ENCODE assay signal across 8 mouse cellular contexts in genomic region chr15:102398629-102399028, GRCm38 (mm10). TPM values are rescaled to one million over a fixed set of nuclear protein-coding genes. Genes with fewer than 3 reads are reported as not detected.
DNase-seq lines count a peak whose midpoint lies in the region; ATAC-seq and TF ChIP-seq lines count a peak whose summit lies in the region.

No protein-coding gene starts in this region.

- no peak for TF ChIP-seq RAD21 in CH12.LX (IDR thresholded peaks at IDR 0.05; ENCODE audit: low read depth, low read length)

- no peak for DNase-seq in heart, adult 2 months
- DNase-seq in heart, postnatal 14 days: no peak
- peak; percentile 48 for DNase-seq in CH12.LX (ENCODE audit: extremely low read depth)
- no peak for DNase-seq in embryonic facial prominence, embryonic 10.5 days (ENCODE audit: low spot score)
- DNase-seq in thymus, postnatal 25 days: no peak

- peak overlapping the region; percentile 87 for H3K4me2 ChIP-seq in CH12.LX (ENCODE audit: insufficient read depth, low read depth, poor library complexity, severe bottlenecking)
- peak overlapping the region; percentile 66 for H3K4me2 ChIP-seq in limb, embryonic 15.5 days
- no peak overlapping the region for H3K4me2 ChIP-seq in midbrain, embryonic 13.5 days (replicated peaks)
- no peak overlapping the region for H3K4me2 ChIP-seq in midbrain, embryonic 16.5 days (ENCODE audit: low read length)

- peak overlapping the region; percentile 99 for H3K27ac ChIP-seq in heart, adult 2 months
- no peak overlapping the region for H3K27ac ChIP-seq in CH12.LX (ENCODE audit: insufficient read depth, low read depth)
- H3K27ac ChIP-seq in embryonic facial prominence, embryonic 10.5 days (replicated peaks): peak overlapping the region; percentile 88; the same call in 1 of the 2 replicates
- peak overlapping the region; percentile 94 for H3K27ac ChIP-seq in limb, embryonic 15.5 days
- H3K27ac ChIP-seq in midbrain, embryonic 13.5 days: no peak overlapping the region
- H3K27ac ChIP-seq in midbrain, embryonic 16.5 days (ENCODE audit: low read length): no peak overlapping the region

- 43% methylated on average over 5 of the region's 5 CpGs for WGBS in heart, adult 2 months
- 18% methylated on average over 5 of the region's 5 CpGs for WGBS in embryonic facial prominence, embryonic 10.5 days
- 16% methylated on average over 5 of the region's 5 CpGs for WGBS in limb, embryonic 15.5 days
- WGBS in midbrain, embryonic 13.5 days: 12% methylated on average over 5 of the region's 5 CpGs
- 22% methylated on average over 5 of the region's 5 CpGs for WGBS in midbrain, embryonic 16.5 days

- no peak for TF ChIP-seq POLR2A in heart, adult 2 months (IDR thresholded peaks at IDR 0.05; ENCODE audit: insufficient read depth, low read depth, low read length)
- no peak for TF ChIP-seq POLR2A in CH12.LX (IDR thresholded peaks at IDR 0.05; ENCODE audit: low read depth, low read length)

- peaks cover 10% of the 10 kb centered on the region; the same call in 1 of the 2 replicates for H3K36me3 ChIP-seq in heart, adult 2 months (ENCODE audit: control insufficient read depth, insufficient read depth, low read length)
- H3K36me3 ChIP-seq in CH12.LX (replicated peaks in 1 of 2; ENCODE audit: control insufficient read depth in 1 of 2, insufficient read depth in 1 of 2, low read length in 1 of 2): no peaks in the 10 kb centered on the region
- H3K36me3 ChIP-seq in embryonic facial prominence, embryonic 10.5 days (replicated peaks): no peaks in the 10 kb centered on the region
- H3K36me3 ChIP-seq in limb, embryonic 15.5 days: no peaks in the 10 kb centered on the region
- H3K36me3 ChIP-seq in midbrain, embryonic 13.5 days: no peaks in the 10 kb centered on the region
- H3K36me3 ChIP-seq in midbrain, embryonic 16.5 days (ENCODE audit: control insufficient read depth, insufficient read depth, low read length): no peaks in the 10 kb centered on the region

- no peak overlapping the region for H3K9ac ChIP-seq in heart, adult 2 months (ENCODE audit: low read depth, low read length)
- H3K9ac ChIP-seq in CH12.LX (ENCODE audit: insufficient read depth, low read depth): peak overlapping the region; percentile 88; the same call in 1 of the 2 replicates
- no peak overlapping the region for H3K9ac ChIP-seq in limb, embryonic 15.5 days
- H3K9ac ChIP-seq in midbrain, embryonic 13.5 days (replicated peaks): no peak overlapping the region
- H3K9ac ChIP-seq in midbrain, embryonic 16.5 days (ENCODE audit: low read depth, low read length): no peak overlapping the region

- dilution Hi-C loops in CH12.LX (cut with MboI; ENCODE audit: extremely low pct_ligation_motif_present, extremely low pct_unique_long_range_greater_than_20kb, low sequenced_read_pairs): no loop called here

- H3K4me1 ChIP-seq in heart, adult 2 months (ENCODE audit: control insufficient read depth, insufficient read depth, low read length): peaks cover 13% of the 10 kb centered on the region
- peaks cover 5 to 29% of the 10 kb centered on the region in 2 experiments; a peak in 3 of 4 replicates for H3K4me1 ChIP-seq in CH12.LX (ENCODE audit: control insufficient read depth in 1 of 2, insufficient read depth in 2 of 2)
- H3K4me1 ChIP-seq in embryonic facial prominence, embryonic 10.5 days: peaks cover 60% of the 10 kb centered on the region
- peaks cover 30% of the 10 kb centered on the region for H3K4me1 ChIP-seq in limb, embryonic 15.5 days
- H3K4me1 ChIP-seq in midbrain, embryonic 13.5 days (replicated peaks): peaks cover 15% of the 10 kb centered on the region
- peaks cover 2% of the 10 kb centered on the region; the same call in 1 of the 2 replicates for H3K4me1 ChIP-seq in midbrain, embryonic 16.5 days (ENCODE audit: control insufficient read depth, insufficient read depth, low read length)

- in situ Hi-C loops in CH12.LX (cut with MboI; ENCODE audit: low pct_ligation_motif_present, low pct_unique_long_range_greater_than_20kb, low sequenced_read_pairs): no loop called here

- no peaks in the 10 kb centered on the region for H3K9me3 ChIP-seq in CH12.LX (replicated peaks; ENCODE audit: low read length)
- H3K9me3 ChIP-seq in embryonic facial prominence, embryonic 10.5 days: no peaks in the 10 kb centered on the region
- no peaks in the 10 kb centered on the region for H3K9me3 ChIP-seq in limb, embryonic 15.5 days
- H3K9me3 ChIP-seq in midbrain, embryonic 13.5 days: no peaks in the 10 kb centered on the region
- H3K9me3 ChIP-seq in midbrain, embryonic 16.5 days (replicated peaks; ENCODE audit: control insufficient read depth, low read length, poor library complexity, severe bottlenecking): no peaks in the 10 kb centered on the region

- no peaks in the 10 kb centered on the region for H3K27me3 ChIP-seq in heart, adult 2 months (ENCODE audit: control insufficient read depth, insufficient read depth, low read length)
- no peaks in the 10 kb centered on the region for H3K27me3 ChIP-seq in CH12.LX (replicated peaks)
- no peaks in the 10 kb centered on the region for H3K27me3 ChIP-seq in embryonic facial prominence, embryonic 10.5 days (replicated peaks; ENCODE audit: low read depth, poor library complexity, severe bottlenecking)
- no peaks in the 10 kb centered on the region for H3K27me3 ChIP-seq in limb, embryonic 15.5 days
- H3K27me3 ChIP-seq in midbrain, embryonic 13.5 days: peaks cover 14% of the 10 kb centered on the region
- H3K27me3 ChIP-seq in midbrain, embryonic 16.5 days (ENCODE audit: control insufficient read depth, insufficient read depth, low read depth, low read length): no peaks in the 10 kb centered on the region

- intact Hi-C loops in heart, adult 2 months (cut with DNase I): no loop called here
- intact Hi-C loops in heart, postnatal 14 days (cut with DNase I): no loop called here

- no peak for ATAC-seq in limb, embryonic 15.5 days (ENCODE audit: insufficient number of reproducible peaks, low FRiP score, low TSS enrichment, low read depth)
- no peak for ATAC-seq in midbrain, embryonic 13.5 days
- ATAC-seq in midbrain, embryonic 16.5 days: no peak

- no peaks in the 10 kb centered on the region for H3K79me2 ChIP-seq in heart, adult 2 months (replicated peaks; ENCODE audit: control insufficient read depth, insufficient read depth, low read length)
- H3K79me2 ChIP-seq in CH12.LX (replicated peaks; ENCODE audit: control insufficient read depth, extremely low read depth, insufficient read depth, poor library complexity, severe bottlenecking): no peaks in the 10 kb centered on the region

- TF ChIP-seq CTCF in heart, adult 2 months (IDR thresholded peaks at IDR 0.05): no peak
- no peak for TF ChIP-seq CTCF in CH12.LX (conservative IDR thresholded peaks at IDR 0.05 in 1 of 2, IDR thresholded peaks at IDR 0.05 in 1 of 2; ENCODE audit: low read depth in 2 of 2, low read length in 2 of 2)

- no peak for TF ChIP-seq EP300 in heart, adult 2 months (IDR thresholded peaks at IDR 0.05; ENCODE audit: insufficient read depth, low read depth, low read length)
- peak; percentile 39; the same call in 1 of the 2 replicates for TF ChIP-seq EP300 in CH12.LX (IDR thresholded peaks at IDR 0.05; ENCODE audit: low read length)

- peak overlapping the region; percentile 57 for H3K4me3 ChIP-seq in heart, adult 2 months
- H3K4me3 ChIP-seq in CH12.LX (replicated peaks in 1 of 3; ENCODE audit: low read depth in 2 of 3, low read length in 2 of 3, poor library complexity in 1 of 3): peak overlapping the region in 2 of 3 experiments; percentile 72 to 80
- peak overlapping the region; percentile 64; the same call in 1 of the 2 replicates for H3K4me3 ChIP-seq in embryonic facial prominence, embryonic 10.5 days
- H3K4me3 ChIP-seq in limb, embryonic 15.5 days: peak overlapping the region; percentile 48
- no peak overlapping the region for H3K4me3 ChIP-seq in midbrain, embryonic 13.5 days (replicated peaks)
- no peak overlapping the region for H3K4me3 ChIP-seq in midbrain, embryonic 16.5 days (ENCODE audit: low read depth, low read length)

RNA-seq across cellular contexts. Expression of gene Sp1, which starts 7.3 kb away (rescaled TPM):
- 10 to 100 TPM; 36.5 to 41.5 TPM for total RNA-seq in heart, adult 2 months (2021)
- 9.6 and 17.3 TPM in 2 replicates for polyA plus RNA-seq in heart, adult 2 months (2012; rRNA removed)
- total RNA-seq in heart, postnatal 14 days (2021): 10 to 100 TPM; 47.5 to 52.3 TPM
- total RNA-seq in CH12.LX (2012; rRNA removed) (23.3 and 23.5 TPM in 2 replicates), CH12.LX (2014; rRNA removed) (22.3 and 27.1 TPM in 2 replicates)
- polyA plus RNA-seq in CH12.LX (2012; ENCODE audit: insufficient read length, low read depth): 25.6 and 31.8 TPM in 2 replicates
- polyA plus RNA-seq in embryonic facial prominence, embryonic 10.5 days (2016; fragmentation: Nextera tagmentation; extraction: Ambion mirVana): 9.9 and 10.6 TPM in 2 replicates
- 9.3 and 11.1 TPM in 2 replicates for polyA plus RNA-seq in limb, embryonic 15.5 days (2015; fragmentation: Nextera tagmentation; extraction: Ambion mirVana)
- 5.6 TPM in 2 replicates for polyA plus RNA-seq in midbrain, embryonic 13.5 days (2015; fragmentation: Nextera tagmentation; extraction: Ambion mirVana)
- 3.1 and 3.5 TPM in 2 replicates for polyA plus RNA-seq in midbrain, embryonic 16.5 days (2015; fragmentation: Nextera tagmentation; extraction: Ambion mirVana)

RNA-seq across cellular contexts. Expression of gene Sp7, which starts 31.6 kb away (rescaled TPM):
- total RNA-seq in heart, adult 2 months (2021): not detected
- polyA plus RNA-seq in heart, adult 2 months (2012; rRNA removed): 0.06 TPM in 1 of 2 replicates, not detected in the other
- total RNA-seq in heart, postnatal 14 days (2021): not detected
- total RNA-seq in CH12.LX (2012; rRNA removed) (0.04 TPM in 1 of 2 replicates, not detected in the other), CH12.LX (2014; rRNA removed) (not detected in 2 replicates)
- polyA plus RNA-seq in CH12.LX (2012; ENCODE audit: insufficient read length, low read depth): not detected in 2 replicates
- 1.4 and 1.7 TPM in 2 replicates for polyA plus RNA-seq in embryonic facial prominence, embryonic 10.5 days (2016; fragmentation: Nextera tagmentation; extraction: Ambion mirVana)
- 12.6 and 18.1 TPM in 2 replicates for polyA plus RNA-seq in limb, embryonic 15.5 days (2015; fragmentation: Nextera tagmentation; extraction: Ambion mirVana)
- polyA plus RNA-seq in midbrain, embryonic 13.5 days (2015; fragmentation: Nextera tagmentation; extraction: Ambion mirVana): 0.14 and 0.28 TPM in 2 replicates
- 0.40 and 0.55 TPM in 2 replicates for polyA plus RNA-seq in midbrain, embryonic 16.5 days (2015; fragmentation: Nextera tagmentation; extraction: Ambion mirVana)

RNA-seq across cellular contexts. Expression of gene Amhr2, which starts 46.5 kb away (rescaled TPM):
- under 1 TPM; 0.36 to 0.60 TPM for total RNA-seq in heart, adult 2 months (2021)
- 0.31 and 0.44 TPM in 2 replicates for polyA plus RNA-seq in heart, adult 2 months (2012; rRNA removed)
- total RNA-seq in heart, postnatal 14 days (2021): 1 to 10 TPM in 1 of 2 experiments, under 1 TPM in 1; 0.66 to 1.0 TPM
- total RNA-seq in CH12.LX (2012; rRNA removed) (not detected in 2 replicates), CH12.LX (2014; rRNA removed) (not detected in 2 replicates)
- not detected in 2 replicates for polyA plus RNA-seq in CH12.LX (2012; ENCODE audit: insufficient read length, low read depth)
- 0.09 and 0.20 TPM in 2 replicates for polyA plus RNA-seq in embryonic facial prominence, embryonic 10.5 days (2016; fragmentation: Nextera tagmentation; extraction: Ambion mirVana)
- polyA plus RNA-seq in limb, embryonic 15.5 days (2015; fragmentation: Nextera tagmentation; extraction: Ambion mirVana): 1.0 and 2.6 TPM in 2 replicates
- polyA plus RNA-seq in midbrain, embryonic 13.5 days (2015; fragmentation: Nextera tagmentation; extraction: Ambion mirVana): 0.30 and 0.74 TPM in 2 replicates
- 0.15 and 0.26 TPM in 2 replicates for polyA plus RNA-seq in midbrain, embryonic 16.5 days (2015; fragmentation: Nextera tagmentation; extraction: Ambion mirVana)

RNA-seq across cellular contexts. Expression of gene Aaas, which starts 48.1 kb away (rescaled TPM):
- total RNA-seq in heart, adult 2 months (2021): 10 to 100 TPM; 10.8 to 13.2 TPM
- polyA plus RNA-seq in heart, adult 2 months (2012; rRNA removed): 22.1 and 26.2 TPM in 2 replicates
- total RNA-seq in heart, postnatal 14 days (2021): 10 to 100 TPM in 1 of 2 experiments, 1 to 10 TPM in 1; 9.5 to 15.2 TPM
- total RNA-seq in CH12.LX (2012; rRNA removed) (95.5 and 98.3 TPM in 2 replicates), CH12.LX (2014; rRNA removed) (107 and 126 TPM in 2 replicates)
- 241 and 266 TPM in 2 replicates for polyA plus RNA-seq in CH12.LX (2012; ENCODE audit: insufficient read length, low read depth)
- polyA plus RNA-seq in embryonic facial prominence, embryonic 10.5 days (2016; fragmentation: Nextera tagmentation; extraction: Ambion mirVana): 135 and 137 TPM in 2 replicates
- 61.3 and 62.0 TPM in 2 replicates for polyA plus RNA-seq in limb, embryonic 15.5 days (2015; fragmentation: Nextera tagmentation; extraction: Ambion mirVana)
- 41.4 and 44.1 TPM in 2 replicates for polyA plus RNA-seq in midbrain, embryonic 13.5 days (2015; fragmentation: Nextera tagmentation; extraction: Ambion mirVana)
- 30.2 and 31.1 TPM in 2 replicates for polyA plus RNA-seq in midbrain, embryonic 16.5 days (2015; fragmentation: Nextera tagmentation; extraction: Ambion mirVana)

Comparison
In these comparisons a context has a peak if more than half of its experiments do, and no peak if none do; other contexts are left out.
1. H3K27ac ChIP-seq: peak in heart, adult 2 months (single experiment), embryonic facial prominence, embryonic 10.5 days (single experiment) and limb, embryonic 15.5 days (single experiment); none in CH12.LX (single experiment), midbrain, embryonic 13.5 days (single experiment) and midbrain, embryonic 16.5 days (single experiment).
2. H3K4me3 ChIP-seq: peak in heart, adult 2 months (single experiment), CH12.LX (2 of 3), embryonic facial prominence, embryonic 10.5 days (single experiment) and limb, embryonic 15.5 days (single experiment); none in midbrain, embryonic 13.5 days (single experiment) and midbrain, embryonic 16.5 days (single experiment).
3. H3K4me2 ChIP-seq: peak in CH12.LX (single experiment) and limb, embryonic 15.5 days (single experiment); none in midbrain, embryonic 13.5 days (single experiment) and midbrain, embryonic 16.5 days (single experiment).